Mouse (Mus musculus) WW6 (cell line): ENCODE measurements around the gene Stbd1.

ENCODE experiments used
- DNase-seq: peaks from one replicate; pipeline ENCODE4 v3.0.0-alpha.2; 2013; ENCODE audit warnings: low read depth, low spot score

The Stbd1 gene

DNA sequence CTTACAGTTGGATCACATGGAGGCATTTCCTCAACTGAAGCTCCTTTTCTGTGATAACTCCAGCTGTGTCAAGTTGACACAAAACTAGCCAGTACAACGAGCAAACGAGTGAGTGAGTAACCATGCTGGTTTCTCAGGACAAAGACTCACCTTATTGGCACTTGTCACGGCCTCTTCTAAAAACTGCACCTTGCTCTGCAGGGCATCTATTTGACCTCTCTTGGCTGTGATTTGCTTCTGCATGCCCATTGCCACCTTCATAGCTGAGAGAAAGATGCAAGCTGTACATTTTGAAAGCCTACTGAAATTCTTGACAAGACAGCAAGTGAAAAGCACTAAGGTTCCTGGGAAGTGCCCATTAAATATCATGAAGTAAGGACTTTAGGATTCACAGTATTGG lies 38.0 kb downstream of the Stbd1 start:
- no peak for DNase-seq
